Mouse (Mus musculus) heart, embryonic 10.5 days (tissue): Measurements from ENCODE around the gene Crybg2. TPM values are rescaled to one million over a fixed set of nuclear protein-coding genes. Genes with fewer than 3 reads are reported as not detected.
A peak's percentile ranks its signal among the peaks of the same experiment; 100 is the strongest.

Source experiments
- DNase-seq: peaks from one replicate; pipeline ENCODE4 v3.0.0-alpha.2; 2017; ENCODE audit warnings: low spot score
- H3K27ac ChIP-seq: fragments of 300-500 bp; sonication (generic); 2 replicates; pipeline ENCODE4 v1.5.1; 2016; ENCODE audit warnings: mild to moderate bottlenecking
- H3K27me3 ChIP-seq: fragments of 300-500 bp; sonication (generic); 2 replicates; pipeline ENCODE4 v1.6.1; 2016; ENCODE audit warnings: mild to moderate bottlenecking; ENCODE audit not compliant: poor library complexity, insufficient read depth, severe bottlenecking
- H3K36me3 ChIP-seq: fragments of 300-500 bp; sonication (generic); 2 replicates; pipeline ENCODE4 v1.6.1; 2016; ENCODE audit warnings: mild to moderate bottlenecking, moderate library complexity
- H3K4me1 ChIP-seq: fragments of 300-500 bp; sonication (generic); 2 replicates; pipeline ENCODE4 v1.6.1; 2016; ENCODE audit warnings: mild to moderate bottlenecking
- H3K4me3 ChIP-seq: fragments of 300-500 bp; sonication (generic); 2 replicates; pipeline ENCODE4 v1.5.1; 2016; ENCODE audit warnings: mild to moderate bottlenecking, moderate library complexity
- H3K9me3 ChIP-seq: fragments of 300-500 bp; sonication (generic); 2 replicates; pipeline ENCODE4 v1.6.1; 2016; ENCODE audit warnings: mild to moderate bottlenecking, moderate library complexity
- WGBS: fragments of 180-500 bp; shearing (Covaris S2); methylation state at CpG from one replicate; pipeline ENCODE4 v1.1.7; 2016; 5-methylcytosine and 5-hydroxymethylcytosine counted together
- polyA plus RNA-seq: library from polyadenylated mRNA; unstranded; fragments of >200 nt; fragmentation: Nextera tagmentation; extraction: Ambion mirVana; gene quantifications from 2 replicates; pipeline ENCODE4 v1.2.1, GENCODE M21; 2016

Crybg2 gene
- polyA plus RNA-seq, 1 experiment from 2014 or later = 2.7 TPM

- 68% methylated on average over 9 of the region's 9 CpGs for WGBS
- no peaks in the 10 kb centered on the region for H3K36me3 ChIP-seq
- no peak for DNase-seq
- H3K4me3 ChIP-seq = no peak overlapping the region
- H3K27me3 ChIP-seq = no peaks in the 10 kb centered on the region
- H3K27ac ChIP-seq = no peak overlapping the region
- no peaks in the 10 kb centered on the region for H3K9me3 ChIP-seq
- H3K4me1 ChIP-seq = no peaks in the 10 kb centered on the region
These were observed 34.8 kb upstream of the Crybg2 start for GRCm38 (mm10) chr4:134025802-134026201.

- DNase-seq = peak; percentile 90
- Histone ChIP-seq H3K4me1 (0 out of 2 replicates have a peak, but pooled peaks cover 4% of the 10 kb centered on the region), H3K27me3 (0 out of 2 replicates have a peak, but pooled peaks cover 3% of the 10 kb centered on the region), H3K36me3 (no peaks in the 10 kb centered on the region), H3K9me3 (no peaks in the 10 kb centered on the region), H3K4me3 (no peak overlapping the region), H3K27ac (no peak overlapping the region)
- 5% methylated on average over 16 of the region's 16 CpGs for WGBS
These were observed 24.7 kb upstream of the Crybg2 start for GRCm38 (mm10) chr4:134035953-134036352.

GRCm38 (mm10) chr4:134041317-134042123 lies 19.1 kb upstream of the Crybg2 start:
- Histone ChIP-seq H3K27ac (no peak overlapping the region), H3K4me1 (peaks cover 7% of the 10 kb centered on the region), H3K9me3 (no peaks in the 10 kb centered on the region), H3K36me3 (no peaks in the 10 kb centered on the region), H3K4me3 (no peak overlapping the region), H3K27me3 (0 out of 2 replicates have a peak, but pooled peaks cover 3% of the 10 kb centered on the region)
- WGBS = 55% methylated on average over 9 of the region's 9 CpGs
- DNase-seq = no peak

- no peaks in the 10 kb centered on the region for H3K36me3 ChIP-seq
- H3K4me3 ChIP-seq = no peak overlapping the region
- H3K9me3 ChIP-seq = no peaks in the 10 kb centered on the region
- no peak overlapping the region for H3K27ac ChIP-seq
- DNase-seq = no peak
- WGBS = 44% methylated on average over 2 of the region's 2 CpGs
- H3K27me3 ChIP-seq = no peaks in the 10 kb centered on the region
- H3K4me1 ChIP-seq = peaks cover 17% of the 10 kb centered on the region
These were observed 17.6 kb upstream of the Crybg2 start for GRCm38 (mm10) chr4:134043041-134043440.

GRCm38 (mm10) chr4:134047648-134048047 lies 13.0 kb upstream of the Crybg2 start:
- WGBS = 22% methylated on average over 5 of the region's 5 CpGs
- no peak for DNase-seq
- Histone ChIP-seq H3K27me3 (no peaks in the 10 kb centered on the region), H3K36me3 (no peaks in the 10 kb centered on the region), H3K9me3 (no peaks in the 10 kb centered on the region), H3K4me3 (no peak overlapping the region), H3K27ac (no peak overlapping the region), H3K4me1 (peaks cover 33% of the 10 kb centered on the region)

GRCm38 (mm10) chr4:134051912-134052311 lies 8.7 kb upstream of the Crybg2 start:
- H3K36me3 ChIP-seq = no peaks in the 10 kb centered on the region
- H3K27ac ChIP-seq = peak overlapping the region; percentile 52; the same call in 1 of the 2 replicates
- WGBS = 77% methylated on average over 5 of the region's 5 CpGs
- H3K4me3 ChIP-seq = no peak overlapping the region
- DNase-seq = no peak
- H3K4me1 ChIP-seq = peaks cover 41% of the 10 kb centered on the region
- H3K9me3 ChIP-seq = no peaks in the 10 kb centered on the region
- H3K27me3 ChIP-seq = peaks cover 16% of the 10 kb centered on the region

- Histone ChIP-seq H3K9me3 (no peaks in the 10 kb centered on the region), H3K27ac (peak overlapping the region; percentile 52; the same call in 1 of the 2 replicates), H3K27me3 (peaks cover 20% of the 10 kb centered on the region), H3K4me1 (peaks cover 35% of the 10 kb centered on the region), H3K36me3 (no peaks in the 10 kb centered on the region), H3K4me3 (no peak overlapping the region)
- DNase-seq = no peak
- 15% methylated on average over 8 of the region's 8 CpGs for WGBS
These were observed 8.1 kb upstream of the Crybg2 start for GRCm38 (mm10) chr4:134052560-134052959.

GRCm38 (mm10) chr4:134053538-134053937 lies 7.1 kb upstream of the Crybg2 start, which contains the start of gene Zfp683:
Zfp683 (plus strand) TSS chr4:134053838.
- Histone ChIP-seq H3K27me3 (peaks cover 23% of the 10 kb centered on the region), H3K4me1 (peaks cover 34% of the 10 kb centered on the region), H3K4me3 (no peak within 1 kb of the TSS), H3K27ac (peak within 1 kb of the TSS; percentile 52; the same call in 1 of the 2 replicates), H3K36me3 (no peaks in the 10 kb centered on the region), H3K9me3 (no peaks in the 10 kb centered on the region)
- WGBS = 91% methylated on average over 3 of the region's 3 CpGs
- no peak for DNase-seq

- Histone ChIP-seq H3K4me3 (peak overlapping the region; percentile 29), H3K4me1 (peaks cover 32% of the 10 kb centered on the region), H3K27ac (peak overlapping the region; percentile 8; the same call in 1 of the 2 replicates), H3K9me3 (no peaks in the 10 kb centered on the region), H3K27me3 (peaks cover 64% of the 10 kb centered on the region), H3K36me3 (no peaks in the 10 kb centered on the region)
- DNase-seq = no peak
- 16% methylated on average over 14 of the region's 14 CpGs for WGBS
These were observed 2.4 kb upstream of the Crybg2 start for GRCm38 (mm10) chr4:134058166-134058715.

GRCm38 (mm10) chr4:134058908-134059307 lies 1.7 kb upstream of the Crybg2 start:
- H3K36me3 ChIP-seq = no peaks in the 10 kb centered on the region
- no peak for DNase-seq
- peaks cover 32% of the 10 kb centered on the region for H3K4me1 ChIP-seq
- peak overlapping the region; percentile 29; the same call in 1 of the 2 replicates for H3K4me3 ChIP-seq
- WGBS = 61% methylated on average over 6 of the region's 6 CpGs
- 0 out of 2 replicates have a peak overlapping the region, but pooled peaks have one; percentile 5 for H3K27ac ChIP-seq
- peaks cover 59% of the 10 kb centered on the region for H3K27me3 ChIP-seq
- H3K9me3 ChIP-seq = no peaks in the 10 kb centered on the region

- H3K9me3 ChIP-seq = no peaks in the 10 kb centered on the region
- 54% methylated on average over 18 of the region's 18 CpGs for WGBS
- no peak for DNase-seq
- H3K36me3 ChIP-seq = no peaks in the 10 kb centered on the region
- peaks cover 42% of the 10 kb centered on the region for H3K4me1 ChIP-seq
- peaks cover 73% of the 10 kb centered on the region for H3K27me3 ChIP-seq
- no peak overlapping the region for H3K4me3 ChIP-seq
- no peak overlapping the region for H3K27ac ChIP-seq
These were observed 683 bp downstream of the Crybg2 start for GRCm38 (mm10) chr4:134061166-134061830.

- WGBS = 44% methylated on average over 8 of the region's 8 CpGs
- H3K4me3 ChIP-seq = no peak overlapping the region
- no peaks in the 10 kb centered on the region for H3K36me3 ChIP-seq
- no peak overlapping the region for H3K27ac ChIP-seq
- H3K4me1 ChIP-seq = peaks cover 42% of the 10 kb centered on the region
- H3K27me3 ChIP-seq = peaks cover 79% of the 10 kb centered on the region
- no peak for DNase-seq
- H3K9me3 ChIP-seq = no peaks in the 10 kb centered on the region
These were observed 1.4 kb downstream of the Crybg2 start for GRCm38 (mm10) chr4:134061944-134062446.
